In the genomic region with DNA sequence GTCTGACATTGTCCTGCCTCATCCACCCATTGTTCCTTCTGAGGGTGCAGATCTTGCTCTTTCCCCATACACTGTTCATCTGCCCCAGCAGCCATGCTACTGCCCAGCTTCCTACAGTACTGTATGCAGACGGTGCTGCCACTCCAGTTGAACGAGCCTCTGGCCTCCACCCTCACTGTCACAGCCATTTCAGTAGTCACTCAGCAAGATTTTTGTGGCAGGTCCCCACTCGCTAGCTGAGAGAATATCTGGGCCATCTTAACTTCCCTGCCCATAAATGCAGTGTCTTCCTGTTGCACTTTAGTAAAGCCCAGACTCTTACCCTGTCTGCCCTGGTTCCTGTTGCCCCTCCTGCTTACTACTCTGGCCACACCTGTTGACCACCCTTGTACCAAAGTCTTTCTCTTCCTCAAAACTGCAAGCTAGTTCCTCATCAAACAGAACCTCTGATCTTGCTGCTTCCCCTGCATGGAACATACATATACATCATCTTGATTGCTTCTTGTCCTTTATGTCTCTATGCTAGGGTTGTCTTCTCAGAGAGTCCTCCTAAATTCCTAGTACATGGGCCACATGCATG, we compare ENCODE assay signal across 7 mouse cellular contexts. TPM values are rescaled to one million over a fixed set of nuclear protein-coding genes. Genes with fewer than 3 reads are reported as not detected.
DNase-seq lines count a peak whose midpoint lies in the region; ATAC-seq lines count a peak whose summit lies in the region.

No protein-coding gene starts in this region.

- no peak overlapping the region for H3K27ac ChIP-seq in hindbrain, embryonic 10.5 days

- WGBS in hindbrain, embryonic 10.5 days = 88% methylated on average over 3 of the region's 3 CpGs

- intact Hi-C loops in left cerebral cortex, postnatal 25 days (cut with DNase I) = loop anchor here (2.0 kb wide), 1 partner anchor 91 kb away; no protein-coding TSS in a partner anchor

- peaks cover 31% of the 10 kb centered on the region for H3K4me1 ChIP-seq in hindbrain, embryonic 10.5 days (replicated peaks)

- peak; percentile 60 for DNase-seq in urinary bladder, postnatal 14 days (ENCODE audit: low spot score)
- DNase-seq in urinary bladder, postnatal 10 days (ENCODE audit: low spot score) = no peak
- DNase-seq in hindbrain, embryonic 10.5 days (ENCODE audit: low spot score) = no peak
- no peak for DNase-seq in left cerebral cortex, postnatal 25 days (ENCODE audit: low spot score in 2 of 2)
- no peak for DNase-seq in adipocyte (ENCODE audit: low spot score)
- DNase-seq in embryo, embryonic 10.5 days (ENCODE audit: low spot score) = no peak

- peak overlapping the region; percentile 89 for H3K4me3 ChIP-seq in hindbrain, embryonic 10.5 days

- peaks cover 46% of the 10 kb centered on the region for H3K36me3 ChIP-seq in hindbrain, embryonic 10.5 days

- peak; percentile 8; the same call in 1 of the 2 replicates for ATAC-seq in megakaryocyte progenitor cell, adult 5-6 weeks (replicated peaks; ENCODE audit: poor library complexity)

- H3K9me3 ChIP-seq in hindbrain, embryonic 10.5 days = no peaks in the 10 kb centered on the region

- no peaks in the 10 kb centered on the region for H3K27me3 ChIP-seq in hindbrain, embryonic 10.5 days (ENCODE audit: insufficient read depth, poor library complexity, severe bottlenecking)

RNA-seq across cellular contexts. Expression of a gene that starts 1.6 kb away (rescaled TPM):
- polyA plus RNA-seq in hindbrain, embryonic 10.5 days (2016; fragmentation: Nextera tagmentation; extraction: Ambion mirVana) = 140 and 160 TPM in 2 replicates
- total RNA-seq in megakaryocyte progenitor cell, adult 5-6 weeks (2015) = 43.9 and 44.5 TPM in 2 replicates
- 85.9 and 92.9 TPM in 2 replicates for total RNA-seq in megakaryocyte progenitor cell, adult 5-6 weeks (2017)
- total RNA-seq in left cerebral cortex, postnatal 25 days (2021) = 10 to 100 TPM; 69.2 to 74.1 TPM

RNA-seq across cellular contexts. Expression of a gene that starts 13.7 kb away (rescaled TPM):
- polyA plus RNA-seq in hindbrain, embryonic 10.5 days (2016; fragmentation: Nextera tagmentation; extraction: Ambion mirVana) = 5.7 and 6.5 TPM in 2 replicates
- total RNA-seq in megakaryocyte progenitor cell, adult 5-6 weeks (2015) = not detected in 2 replicates
- total RNA-seq in megakaryocyte progenitor cell, adult 5-6 weeks (2017) = not detected in 2 replicates
- 10 to 100 TPM in 1 of 2 experiments, 1 to 10 TPM in 1; 9.2 to 12.0 TPM for total RNA-seq in left cerebral cortex, postnatal 25 days (2021)

RNA-seq across cellular contexts. Expression of a gene that starts 27.7 kb away (rescaled TPM):
- polyA plus RNA-seq in hindbrain, embryonic 10.5 days (2016; fragmentation: Nextera tagmentation; extraction: Ambion mirVana) = 18.1 and 20.4 TPM in 2 replicates
- 4.1 and 4.5 TPM in 2 replicates for total RNA-seq in megakaryocyte progenitor cell, adult 5-6 weeks (2015)
- total RNA-seq in megakaryocyte progenitor cell, adult 5-6 weeks (2017) = 7.0 and 7.1 TPM in 2 replicates
- total RNA-seq in left cerebral cortex, postnatal 25 days (2021) = 10 to 100 TPM; 60.6 to 67.4 TPM

RNA-seq across cellular contexts. Expression of a gene that starts 48.0 kb away (rescaled TPM):
- 9.5 and 10.3 TPM in 2 replicates for polyA plus RNA-seq in hindbrain, embryonic 10.5 days (2016; fragmentation: Nextera tagmentation; extraction: Ambion mirVana)
- 2.1 and 3.3 TPM in 2 replicates for total RNA-seq in megakaryocyte progenitor cell, adult 5-6 weeks (2015)
- total RNA-seq in megakaryocyte progenitor cell, adult 5-6 weeks (2017) = 1.3 and 1.4 TPM in 2 replicates
- total RNA-seq in left cerebral cortex, postnatal 25 days (2021) = 10 to 100 TPM in 1 of 2 experiments, 1 to 10 TPM in 1; 9.7 to 10.9 TPM

Comparison
In these comparisons a context has a peak if more than half of its experiments do, and no peak if none do; other contexts are left out.
1. RNA of a gene that starts 13.7 kb away (total RNA-seq): 9.2 to 12.0 TPM in left cerebral cortex, postnatal 25 days; not detected in megakaryocyte progenitor cell, adult 5-6 weeks; every median in the first group is over 10 times any median in the second.
2. RNA of a gene that starts 27.7 kb away (total RNA-seq): 60.6 to 67.4 TPM in left cerebral cortex, postnatal 25 days; 4.1 to 7.1 TPM in megakaryocyte progenitor cell, adult 5-6 weeks; every median in the first group is over 4 times any median in the second.